Mouse (Mus musculus) kidney, embryonic 16.5 days (tissue): ENCODE results near the gene Aqp3. TPM values are rescaled to one million over a fixed set of nuclear protein-coding genes. Genes with fewer than 3 reads are reported as not detected.

Experiments
- ATAC-seq: fragments of 200-750 bp; cut with Nextera tagmentation; 2 replicates; pipeline ENCODE4 v1.8.0; 2017; ENCODE audit warnings: moderate TSS enrichment; ENCODE audit not compliant: low FRiP score, low TSS enrichment
- H3K27ac ChIP-seq: fragments of 300-500 bp; sonication (generic); 2 replicates; pipeline ENCODE4 v1.5.1; 2014; ENCODE audit warnings: low read length
- H3K27me3 ChIP-seq: fragments of 300-500 bp; sonication (generic); 2 replicates; pipeline ENCODE4 v1.6.1; 2014; ENCODE audit warnings: low read length, control low read depth, mixed read lengths; ENCODE audit not compliant: insufficient read depth
- H3K36me3 ChIP-seq: fragments of 300-500 bp; sonication (generic); 2 replicates; pipeline ENCODE4 v1.6.1; 2014; ENCODE audit warnings: low read length, control low read depth, mixed read lengths; ENCODE audit not compliant: insufficient read depth
- H3K4me1 ChIP-seq: fragments of 300-500 bp; sonication (generic); 2 replicates; pipeline ENCODE4 v1.6.1; 2014; ENCODE audit warnings: low read length, control low read depth, mixed read lengths; ENCODE audit not compliant: insufficient read depth
- H3K4me2 ChIP-seq: fragments of 300-500 bp; sonication (generic); replicated peaks from 2 replicates; pipeline ENCODE4 v1.6.1; 2014; ENCODE audit warnings: low read depth, low read length
- H3K4me3 ChIP-seq: fragments of 300-500 bp; sonication (generic); 2 replicates; pipeline ENCODE4 v1.5.1; 2014; ENCODE audit warnings: mild to moderate bottlenecking, low read length
- H3K9ac ChIP-seq: fragments of 300-500 bp; sonication (generic); replicated peaks from 2 replicates; pipeline ENCODE4 v1.6.1; 2014; ENCODE audit warnings: low read length
- H3K9me3 ChIP-seq: fragments of 300-500 bp; sonication (generic); 2 replicates; pipeline ENCODE4 v1.6.1; 2016; ENCODE audit warnings: low read length, control low read depth
- WGBS: fragments of 180-500 bp; shearing (Covaris S2); extraction: QIAGEN DNeasy Blood & Tissue Kit; methylation state at CpG from one replicate; pipeline ENCODE4 v1.1.7; 2014; 5-methylcytosine and 5-hydroxymethylcytosine counted together
- polyA plus RNA-seq: library from polyadenylated mRNA; unstranded; fragments of >200 nt; fragmentation: Nextera tagmentation; extraction: Ambion mirVana; gene quantifications from 2 replicates; pipeline ENCODE4 v1.2.1, GENCODE M21; 2015

Gene Aqp3
- polyA plus RNA-seq: 55.3 and 56.8 TPM in 2 replicates

DNA sequence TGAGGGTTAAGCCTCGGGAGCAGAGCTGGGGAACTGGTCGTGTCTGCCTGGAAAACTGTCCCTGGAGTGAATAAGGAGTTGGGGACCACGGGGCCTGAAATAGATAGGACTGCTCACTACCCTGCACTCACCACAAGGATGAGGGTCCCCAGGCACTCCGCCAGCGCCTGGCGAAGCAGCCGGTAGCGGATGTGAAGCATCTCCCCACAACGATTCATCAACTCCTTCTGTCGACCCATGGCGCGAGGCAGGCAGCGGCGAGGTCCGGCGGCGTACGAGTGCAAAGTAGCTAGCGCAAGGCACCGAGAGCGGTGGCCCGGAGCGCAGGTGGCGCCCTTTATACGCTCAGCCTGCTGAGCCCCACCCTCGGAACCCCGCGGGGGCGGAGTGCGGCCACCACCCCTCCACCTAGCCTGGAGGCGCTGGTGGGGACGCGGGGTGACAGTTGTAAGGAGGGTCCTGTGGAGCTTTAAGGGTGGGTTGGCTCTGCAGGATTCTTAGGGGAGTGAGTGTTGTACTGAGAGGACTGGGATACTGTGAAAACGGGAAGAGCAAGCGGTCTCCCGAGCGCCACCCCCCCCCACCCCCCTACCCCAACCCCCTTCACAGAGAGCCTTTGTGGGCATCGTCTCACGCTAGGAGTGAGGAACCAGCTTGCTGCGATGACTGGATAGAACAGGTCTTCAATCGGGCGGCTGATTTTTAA lies at the start of gene Aqp3:
Aqp3 (minus strand) TSS at position 313 of the 706 bp plus-strand sequence.
- Histone ChIP-seq H3K4me2 (peak within 1 kb of the TSS; percentile 79), H3K9me3 (no peaks in the 10 kb centered on the region), H3K4me3 (peak within 1 kb of the TSS; percentile 43), H3K27me3 (peaks cover 5% of the 10 kb centered on the region), H3K36me3 (no peaks in the 10 kb centered on the region), H3K4me1 (peaks cover 23% of the 10 kb centered on the region), H3K9ac (peak within 1 kb of the TSS; percentile 47), H3K27ac (peak within 1 kb of the TSS; percentile 50)
- 1% methylated on average over 42 of the region's 42 CpGs for WGBS
- ATAC-seq: peak; percentile 33; the same call in 1 of the 2 replicates

DNA sequence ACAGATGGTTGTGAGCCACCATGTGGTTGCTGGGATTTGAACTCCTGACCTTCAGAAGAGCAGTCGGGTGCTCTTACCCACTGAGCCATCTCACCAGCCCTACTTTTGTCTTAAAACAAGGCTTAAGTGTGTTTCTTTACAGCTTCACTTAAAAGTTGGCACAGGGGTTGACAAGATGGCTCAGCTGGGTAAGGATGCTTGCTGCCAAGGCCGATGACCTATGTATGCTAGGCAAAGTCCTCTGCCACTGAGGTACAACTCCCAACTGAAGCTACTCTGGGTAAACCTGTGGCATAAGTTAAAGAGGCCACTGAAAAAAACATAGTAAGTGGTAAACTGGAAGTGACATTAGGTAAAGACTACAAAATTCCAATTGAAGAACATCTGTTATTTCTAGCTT lies 44.6 kb upstream of the Aqp3 start:
- Histone ChIP-seq H3K27me3 (no peaks in the 10 kb centered on the region), H3K4me2 (no peak overlapping the region), H3K9me3 (0 out of 2 replicates have a peak, but pooled peaks cover 3% of the 10 kb centered on the region), H3K9ac (no peak overlapping the region), H3K27ac (no peak overlapping the region), H3K4me1 (peaks cover 10% of the 10 kb centered on the region; the same call in 1 of the 2 replicates), H3K36me3 (peaks cover 20% of the 10 kb centered on the region), H3K4me3 (no peak overlapping the region)
- ATAC-seq: no peak
- 86% methylated on average over 2 of the region's 2 CpGs for WGBS

DNA sequence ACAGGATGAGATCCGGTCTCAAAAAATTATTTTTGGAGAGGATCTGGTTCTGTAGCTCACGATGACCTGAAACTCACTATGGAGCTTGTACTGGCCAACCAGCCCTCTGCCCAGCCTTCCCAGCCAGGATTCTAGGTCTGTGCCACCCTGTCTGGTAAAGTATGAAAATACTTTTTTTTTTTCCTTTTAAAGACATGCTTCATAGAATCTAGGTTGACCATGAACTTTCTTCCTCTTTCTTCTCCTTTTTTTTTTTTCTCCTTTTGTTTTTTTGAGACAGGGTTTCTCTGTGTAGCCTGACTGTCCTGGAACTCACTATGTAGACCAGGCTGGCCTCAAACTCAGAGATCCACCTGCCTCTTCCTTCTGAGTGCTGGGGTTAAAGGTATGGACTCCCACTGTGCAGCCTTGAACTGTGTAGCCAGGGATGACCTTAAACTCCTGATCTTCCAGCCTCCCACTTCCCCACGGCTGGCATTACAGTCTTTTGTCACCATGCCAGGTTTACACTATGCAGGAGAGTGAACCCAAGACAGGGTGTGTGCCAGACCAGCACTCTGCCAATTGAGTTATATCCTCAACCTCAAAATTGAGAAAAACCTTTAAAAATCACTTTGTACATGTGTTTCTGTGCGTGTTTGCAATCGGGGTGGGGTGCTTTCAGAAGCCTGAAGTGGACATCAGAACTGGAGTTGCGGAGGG lies 42.3 kb upstream of the Aqp3 start:
- 0 out of 2 replicates have a peak, but pooled peaks cover 3% of the 10 kb centered on the region for H3K9me3 ChIP-seq
- no peak for ATAC-seq
- H3K4me1 ChIP-seq: peaks cover 15% of the 10 kb centered on the region; the same call in 1 of the 2 replicates
- H3K4me2 ChIP-seq: no peak overlapping the region
- H3K27me3 ChIP-seq: no peaks in the 10 kb centered on the region
- 87% methylated on average over 6 of the region's 6 CpGs for WGBS
- H3K27ac ChIP-seq: no peak overlapping the region
- no peak overlapping the region for H3K4me3 ChIP-seq
- H3K36me3 ChIP-seq: peaks cover 20% of the 10 kb centered on the region
- no peak overlapping the region for H3K9ac ChIP-seq

DNA sequence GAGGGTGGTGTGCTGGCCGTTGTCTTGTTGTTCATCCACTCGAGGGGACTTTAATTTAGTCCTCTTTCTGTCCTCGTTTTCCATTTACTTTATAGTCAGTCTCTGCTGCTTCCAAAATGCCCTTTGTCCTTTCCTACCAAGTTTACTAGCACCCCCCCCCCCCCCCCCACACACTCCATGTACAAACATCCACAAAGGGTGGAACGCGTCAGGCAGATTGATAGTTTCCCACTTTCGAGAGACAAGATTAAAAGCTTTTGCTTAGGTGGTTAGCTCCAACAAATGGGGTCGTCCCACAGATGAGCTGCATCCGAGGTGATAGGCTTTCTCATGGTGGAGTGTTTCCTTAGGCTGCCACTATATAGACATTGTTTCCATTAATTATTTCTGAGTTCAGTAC lies 38.8 kb upstream of the Aqp3 start:
- WGBS: 0% methylated on average over 8 of the region's 8 CpGs
- Histone ChIP-seq H3K9ac (peak overlapping the region; percentile 100), H3K36me3 (peaks cover 20% of the 10 kb centered on the region), H3K27me3 (no peaks in the 10 kb centered on the region), H3K9me3 (0 out of 2 replicates have a peak, but pooled peaks cover 3% of the 10 kb centered on the region), H3K4me3 (peak overlapping the region; percentile 98), H3K4me1 (peaks cover 21% of the 10 kb centered on the region), H3K27ac (peak overlapping the region; percentile 100), H3K4me2 (peak overlapping the region; percentile 80)
- no peak for ATAC-seq

DNA sequence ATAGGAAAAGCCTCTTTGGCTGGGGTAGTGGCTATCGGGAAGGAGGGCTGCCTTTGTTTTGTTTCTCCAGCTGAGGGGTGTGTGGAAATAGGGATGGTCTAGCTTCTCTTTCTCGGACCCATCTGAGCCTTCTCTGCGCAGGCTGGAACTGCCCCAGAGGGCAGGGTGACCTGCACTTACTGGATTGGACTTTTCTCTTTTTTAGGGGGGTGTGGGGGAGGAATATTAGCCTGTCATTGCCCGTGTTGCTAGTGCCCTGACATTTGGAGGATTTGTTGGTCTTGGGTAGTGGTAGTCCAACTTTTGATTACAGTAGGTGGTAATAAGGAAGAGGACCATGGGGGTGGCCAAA lies 38.4 kb upstream of the Aqp3 start:
- peaks cover 19% of the 10 kb centered on the region for H3K36me3 ChIP-seq
- H3K4me1 ChIP-seq: peaks cover 21% of the 10 kb centered on the region
- no peaks in the 10 kb centered on the region for H3K27me3 ChIP-seq
- WGBS: 0% methylated on average over 4 of the region's 4 CpGs
- peak overlapping the region; percentile 80 for H3K4me2 ChIP-seq
- ATAC-seq: peak; percentile 16
- H3K9ac ChIP-seq: peak overlapping the region; percentile 100
- H3K9me3 ChIP-seq: 0 out of 2 replicates have a peak, but pooled peaks cover 3% of the 10 kb centered on the region
- peak overlapping the region; percentile 100 for H3K27ac ChIP-seq
- peak overlapping the region; percentile 98 for H3K4me3 ChIP-seq

DNA sequence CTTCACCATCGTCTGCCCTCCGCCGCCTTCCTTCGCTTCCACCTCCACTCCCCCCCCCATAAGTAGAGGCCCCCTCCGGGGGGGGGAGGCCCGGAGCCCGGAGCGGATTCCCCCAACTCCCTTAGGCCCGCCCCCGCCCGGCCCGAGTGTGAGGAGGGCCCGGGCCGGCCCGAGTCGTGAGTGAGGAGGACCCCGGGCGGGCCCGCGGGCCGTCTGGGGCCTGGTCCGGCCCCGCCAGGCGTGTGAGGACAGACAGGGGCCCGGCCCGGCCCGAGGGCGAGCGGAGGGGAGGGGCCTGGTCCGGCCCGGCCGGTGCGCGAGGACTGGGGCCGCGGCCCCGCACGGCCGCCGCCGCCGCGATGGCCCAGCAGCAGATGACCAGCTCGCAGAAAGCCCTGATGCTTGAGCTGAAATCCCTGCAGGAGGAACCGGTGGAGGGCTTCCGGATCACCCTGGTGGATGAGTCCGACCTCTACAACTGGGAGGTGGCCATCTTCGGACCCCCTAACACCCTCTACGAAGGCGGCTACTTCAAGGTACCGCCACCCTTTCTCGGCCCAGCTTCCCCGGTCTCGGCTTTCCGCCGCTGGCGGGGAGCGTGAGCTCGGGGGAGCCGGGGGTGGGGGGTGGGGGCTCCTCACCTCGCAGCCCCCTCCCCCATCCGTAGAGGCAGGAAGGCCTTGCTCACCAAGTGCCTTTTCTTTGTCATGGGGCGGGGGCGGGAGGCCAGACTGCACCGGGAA lies 37.9 kb upstream of the Aqp3 start, which contains the start of gene Ube2r2:
Ube2r2 (plus strand) TSS at position 33 of the 743 bp plus-strand sequence.
- peak within 1 kb of the TSS; percentile 98 for H3K4me3 ChIP-seq
- H3K36me3 ChIP-seq: peaks cover 14% of the 10 kb centered on the region
- peak within 1 kb of the TSS; percentile 100 for H3K27ac ChIP-seq
- H3K9ac ChIP-seq: peak within 1 kb of the TSS; percentile 100
- no peaks in the 10 kb centered on the region for H3K27me3 ChIP-seq
- peak; percentile 86 for ATAC-seq
- peaks cover 21% of the 10 kb centered on the region for H3K4me1 ChIP-seq
- under 1% methylated on average over 48 of the region's 65 CpGs for WGBS
- H3K9me3 ChIP-seq: 0 out of 2 replicates have a peak, but pooled peaks cover 3% of the 10 kb centered on the region
- H3K4me2 ChIP-seq: peak within 1 kb of the TSS; percentile 80

DNA sequence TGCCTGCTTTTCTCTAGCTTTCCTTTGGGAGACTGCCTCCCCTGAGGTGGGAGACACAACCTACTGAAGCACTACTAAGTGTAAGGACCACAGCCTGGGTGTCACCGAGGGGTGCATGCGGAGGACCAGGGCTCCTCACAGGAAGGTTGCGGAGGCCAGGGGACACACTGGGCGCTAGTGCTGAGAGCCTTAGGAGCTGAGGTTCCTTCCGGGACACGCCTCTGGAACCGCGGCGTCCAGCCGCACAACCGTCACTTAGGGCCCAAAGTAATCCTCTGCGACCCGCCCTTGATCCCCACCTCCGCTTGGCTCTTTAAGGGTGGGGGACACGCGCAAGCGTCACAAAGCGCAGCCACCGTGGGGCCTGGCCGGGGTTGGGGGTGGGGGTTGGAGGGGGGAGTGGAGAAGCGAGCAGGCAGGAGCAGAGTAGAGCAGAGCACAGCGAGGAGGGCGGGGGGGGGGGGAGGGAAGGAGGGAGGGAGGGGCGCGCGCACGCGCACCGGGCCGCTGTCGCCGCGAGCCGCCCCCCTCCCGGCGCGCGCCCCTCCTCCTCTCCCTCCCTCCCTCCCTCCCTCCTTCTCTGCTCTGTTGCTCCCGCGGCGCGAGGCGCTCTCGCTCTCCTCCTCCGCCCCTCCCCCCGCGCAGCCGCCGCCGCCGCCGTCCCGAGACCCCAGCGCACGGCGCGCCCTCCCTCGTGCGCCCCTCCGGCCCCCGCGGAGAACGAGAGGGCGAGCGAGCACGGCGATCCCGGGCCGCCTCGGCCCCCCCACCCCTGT lies 37.1 kb upstream of the Aqp3 start:
- Histone ChIP-seq H3K36me3 (peaks cover 7% of the 10 kb centered on the region; the same call in 1 of the 2 replicates), H3K4me3 (peak overlapping the region; percentile 98), H3K4me2 (peak overlapping the region; percentile 80), H3K27me3 (no peaks in the 10 kb centered on the region), H3K27ac (peak overlapping the region; percentile 100), H3K9ac (peak overlapping the region; percentile 100), H3K4me1 (peaks cover 21% of the 10 kb centered on the region), H3K9me3 (0 out of 2 replicates have a peak, but pooled peaks cover 3% of the 10 kb centered on the region)
- peak; percentile 96 for ATAC-seq
- WGBS: under 1% methylated on average over 37 of the region's 70 CpGs

DNA sequence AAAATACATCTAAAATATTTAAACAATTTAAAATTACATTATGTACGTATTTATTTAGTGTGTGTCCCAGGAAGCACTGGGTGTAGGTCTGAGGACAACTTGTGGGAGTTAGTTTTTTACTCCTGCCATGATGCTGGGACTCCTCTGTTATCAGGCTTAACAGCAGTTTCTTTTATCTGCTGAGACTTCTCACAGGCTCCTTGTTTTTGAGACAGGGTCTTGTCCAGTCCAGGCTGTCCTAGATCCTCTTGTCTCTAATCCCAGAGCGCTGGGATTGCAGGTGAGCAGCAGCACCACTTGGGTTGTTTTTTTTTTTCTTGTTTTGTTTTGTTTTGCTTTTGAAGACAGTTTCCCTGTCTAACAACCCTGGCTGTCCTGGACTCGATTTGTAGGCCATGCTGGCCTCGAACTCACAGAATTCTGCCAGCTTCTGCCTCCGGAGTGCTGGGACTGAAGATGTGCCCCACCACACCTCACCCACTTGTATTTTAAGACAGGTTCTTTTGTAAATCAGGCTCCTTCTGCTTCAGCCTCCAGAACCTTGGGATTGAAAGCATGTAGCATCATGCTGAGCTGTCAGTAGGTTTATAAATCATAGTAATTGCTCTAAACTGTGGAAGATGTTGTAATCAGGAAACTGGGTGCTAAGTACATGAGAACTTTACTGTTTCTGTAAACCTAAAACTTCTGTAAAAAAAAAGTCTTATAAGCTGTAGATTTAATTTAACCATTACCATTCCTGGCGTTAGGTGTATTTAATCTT lies 35.7 kb upstream of the Aqp3 start:
- Histone ChIP-seq H3K27ac (no peak overlapping the region), H3K36me3 (peaks cover 4% of the 10 kb centered on the region; the same call in 1 of the 2 replicates), H3K27me3 (no peaks in the 10 kb centered on the region), H3K4me1 (peaks cover 21% of the 10 kb centered on the region), H3K9ac (peak overlapping the region; percentile 35; the same call in 1 of the 2 replicates), H3K4me2 (no peak overlapping the region), H3K9me3 (0 out of 2 replicates have a peak, but pooled peaks cover 3% of the 10 kb centered on the region), H3K4me3 (no peak overlapping the region)
- ATAC-seq: no peak
- WGBS: 67% methylated on average over 6 of the region's 6 CpGs
